Mouse (Mus musculus): ENCODE measurements around the gene Filip1l. TPM values are rescaled to one million over a fixed set of nuclear protein-coding genes. Genes with fewer than 3 reads are reported as not detected.

Gene Filip1l
- polyA plus RNA-seq, 1 experiment from 2014 or later: 9.8 TPM

DNA sequence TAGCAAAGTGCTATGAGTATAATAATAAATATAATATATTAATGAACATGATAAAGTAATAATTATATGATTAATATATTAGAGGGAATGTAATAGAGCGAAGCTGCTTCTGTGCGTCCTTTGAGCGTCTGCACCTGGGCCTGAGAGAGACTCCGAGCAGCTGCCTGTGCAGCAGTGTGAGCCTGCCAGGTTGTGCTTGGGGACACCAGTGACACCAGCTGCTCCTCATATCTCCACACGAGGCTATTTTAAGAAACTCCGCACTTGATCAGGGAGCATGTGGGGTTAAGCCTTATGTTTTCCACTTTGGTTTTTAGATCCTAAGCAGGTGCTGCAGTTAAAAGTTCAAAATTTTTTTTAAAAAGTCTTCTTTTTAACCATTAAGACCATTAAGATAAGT, 4.1 kb downstream of the Filip1l start:
- Histone ChIP-seq H3K36me3 (no peaks in the 10 kb centered on the region), H3K9ac (no peak overlapping the region), H3K4me3 (no peak overlapping the region), H3K27me3 (no peaks in the 10 kb centered on the region), H3K27ac (no peak overlapping the region), H3K4me2 (replicated peaks) (no peak overlapping the region), H3K9me3 (replicated peaks) (no peaks in the 10 kb centered on the region), H3K4me1 (peaks cover 6% of the 10 kb centered on the region; the same call in 1 of the 2 replicates)
- no peak for ATAC-seq (ENCODE audit: low FRiP score)
- 90% methylated on average over 6 of the region's 6 CpGs for WGBS

DNA sequence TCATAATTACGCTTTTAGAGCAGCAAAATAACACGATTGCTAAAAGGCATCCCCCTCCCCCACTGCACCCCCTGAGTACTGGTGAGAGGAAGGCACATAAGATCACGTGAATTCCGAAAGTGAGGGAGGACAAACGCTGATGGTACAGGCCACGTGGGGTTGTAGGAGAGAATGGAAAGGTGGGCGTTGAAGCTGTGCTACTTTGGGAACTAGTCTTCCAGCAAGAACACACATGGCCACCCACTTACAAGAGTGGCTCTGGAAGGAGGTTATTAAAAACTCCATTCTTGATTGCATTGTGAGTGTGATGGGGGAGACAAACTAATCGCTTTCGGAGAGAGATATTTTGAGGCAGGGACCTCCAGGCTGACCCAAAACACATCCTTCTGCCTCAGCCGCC, 6.4 kb downstream of the Filip1l start:
- Histone ChIP-seq H3K9me3 (replicated peaks) (no peaks in the 10 kb centered on the region), H3K9ac (no peak overlapping the region), H3K27me3 (no peaks in the 10 kb centered on the region), H3K4me3 (no peak overlapping the region), H3K4me2 (replicated peaks) (no peak overlapping the region), H3K4me1 (peaks cover 8% of the 10 kb centered on the region), H3K36me3 (no peaks in the 10 kb centered on the region), H3K27ac (no peak overlapping the region)
- WGBS: 92% methylated on average over 10 of the region's 10 CpGs
- ATAC-seq (ENCODE audit: low FRiP score): no peak

DNA sequence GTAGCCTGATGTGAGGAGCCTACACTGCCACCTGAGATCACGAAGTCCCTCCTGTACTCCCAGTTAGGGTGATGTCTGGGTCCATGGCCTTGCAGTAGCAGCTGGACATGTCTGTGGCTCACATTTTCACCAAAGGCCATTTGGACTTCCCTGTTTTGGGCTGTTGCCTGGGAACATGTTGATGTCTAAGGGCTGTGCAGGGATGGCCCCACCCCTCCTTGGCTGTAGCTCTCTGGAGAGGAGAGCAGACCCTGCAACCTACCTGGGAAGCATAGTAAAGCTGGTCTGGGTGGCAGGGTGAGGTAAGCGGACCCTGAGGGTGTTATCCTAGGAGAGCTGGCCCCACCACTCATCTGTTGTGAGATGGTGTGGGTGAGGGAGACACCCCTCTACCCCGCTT, 7.9 kb downstream of the Filip1l start:
- no peak overlapping the region for H3K4me3 ChIP-seq
- 96% methylated on average over 3 of the region's 3 CpGs for WGBS
- no peaks in the 10 kb centered on the region for H3K36me3 ChIP-seq

DNA sequence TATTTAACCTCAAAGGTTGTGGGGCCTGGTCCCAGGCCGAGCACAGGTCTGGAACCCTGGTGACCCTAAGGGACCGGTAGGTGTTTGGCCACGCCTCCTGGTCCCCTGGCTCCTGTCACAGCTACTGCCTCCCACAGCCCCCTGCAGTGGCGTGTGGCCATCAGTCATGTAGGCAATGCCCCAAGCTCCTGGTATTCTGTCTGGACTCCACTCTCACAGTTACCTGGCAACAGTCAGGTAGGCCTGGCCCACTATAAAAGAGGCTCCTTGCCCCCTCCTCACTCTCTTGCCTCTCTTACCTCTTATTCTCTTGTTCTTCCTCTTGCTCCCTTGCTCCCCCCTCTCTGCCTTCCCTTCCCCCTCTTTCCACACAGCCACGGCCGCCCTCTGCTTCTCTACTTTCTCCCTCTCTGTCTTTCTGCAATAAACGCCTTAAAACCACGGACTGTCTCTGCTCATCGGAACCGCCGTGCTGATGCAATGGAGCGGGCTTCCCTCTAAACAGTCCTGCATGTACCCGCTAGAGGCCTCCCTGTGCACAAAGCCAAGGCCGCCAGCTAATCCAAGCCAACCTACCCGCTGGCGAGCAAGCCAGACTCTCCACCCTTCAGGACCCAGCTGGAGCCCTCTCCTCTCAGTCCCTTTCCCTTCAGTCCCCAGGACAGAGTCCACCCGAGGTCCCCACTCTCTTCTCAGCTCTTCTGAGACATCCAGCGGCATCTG, 9.9 kb downstream of the Filip1l start:
- Histone ChIP-seq H3K4me3 (no peak overlapping the region), H3K27ac (no peak overlapping the region), H3K27me3 (no peaks in the 10 kb centered on the region), H3K4me1 (peaks cover 15% of the 10 kb centered on the region), H3K9me3 (replicated peaks) (no peaks in the 10 kb centered on the region), H3K9ac (peak overlapping the region; percentile 18; the same call in 1 of the 2 replicates), H3K36me3 (no peaks in the 10 kb centered on the region), H3K4me2 (replicated peaks) (peak overlapping the region; percentile 41)
- 32% methylated on average over 18 of the region's 18 CpGs for WGBS
- ATAC-seq (ENCODE audit: low FRiP score): peak; percentile 83

More for the DNA sequence above, 7.9 kb downstream of the Filip1l start:
- Histone ChIP-seq H3K27me3 (no peaks in the 10 kb centered on the region), H3K9ac (no peak overlapping the region), H3K9me3 (replicated peaks) (no peaks in the 10 kb centered on the region), H3K4me2 (replicated peaks) (no peak overlapping the region), H3K27ac (no peak overlapping the region), H3K4me1 (peaks cover 8% of the 10 kb centered on the region)
- ATAC-seq (ENCODE audit: low FRiP score): no peak

DNA sequence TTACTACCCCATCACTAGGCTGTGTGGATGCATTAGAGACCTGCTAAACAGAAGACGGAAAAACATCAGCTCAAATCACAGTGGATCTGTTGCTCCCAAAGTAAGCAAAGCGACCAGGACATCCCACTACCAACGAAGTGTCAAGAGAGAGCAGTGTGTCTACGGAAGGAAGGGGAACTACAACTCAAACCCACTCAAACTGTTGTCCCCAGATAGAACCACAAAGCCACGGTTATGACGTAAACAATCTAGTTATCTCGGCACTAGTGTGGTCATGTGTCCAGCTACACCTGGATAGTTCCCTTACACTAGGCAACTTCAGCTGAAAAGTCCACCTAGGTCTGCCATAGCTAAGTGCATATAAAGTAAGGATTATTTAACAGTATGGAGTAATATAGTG, 11.6 kb downstream of the Filip1l start:
- Histone ChIP-seq H3K4me3 (no peak overlapping the region), H3K27me3 (no peaks in the 10 kb centered on the region), H3K9me3 (replicated peaks) (no peaks in the 10 kb centered on the region), H3K9ac (no peak overlapping the region), H3K27ac (no peak overlapping the region), H3K4me1 (peaks cover 15% of the 10 kb centered on the region), H3K36me3 (no peaks in the 10 kb centered on the region), H3K4me2 (replicated peaks) (no peak overlapping the region)
- ATAC-seq (ENCODE audit: low FRiP score): no peak
- 87% methylated on average over 7 of the region's 7 CpGs for WGBS

DNA sequence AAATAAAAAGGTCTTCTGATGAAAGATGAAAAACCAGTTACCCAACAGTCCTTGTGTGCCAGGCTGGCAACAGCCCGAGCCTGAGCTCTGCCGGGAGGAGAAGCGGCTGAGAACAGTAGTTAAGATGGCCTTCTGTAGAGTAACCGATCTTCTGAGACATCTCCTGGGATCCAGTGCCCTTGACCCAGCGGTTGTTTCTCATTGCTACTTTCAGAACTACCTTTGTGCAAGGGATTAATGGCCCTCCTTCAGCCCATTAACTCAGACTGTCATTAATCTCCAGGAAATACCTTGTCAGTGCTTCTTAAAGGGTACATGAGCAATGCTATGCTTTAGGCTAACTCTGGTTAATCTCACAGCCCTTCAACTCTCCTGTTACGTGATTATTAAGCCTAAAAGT, 13.2 kb downstream of the Filip1l start:
- Histone ChIP-seq H3K36me3 (no peaks in the 10 kb centered on the region), H3K27me3 (no peaks in the 10 kb centered on the region), H3K9me3 (replicated peaks) (no peaks in the 10 kb centered on the region), H3K4me1 (peaks cover 15% of the 10 kb centered on the region), H3K4me2 (replicated peaks) (no peak overlapping the region), H3K9ac (no peak overlapping the region), H3K4me3 (no peak overlapping the region), H3K27ac (no peak overlapping the region)
- no peak for ATAC-seq (ENCODE audit: low FRiP score)
- 59% methylated on average over 6 of the region's 6 CpGs for WGBS

DNA sequence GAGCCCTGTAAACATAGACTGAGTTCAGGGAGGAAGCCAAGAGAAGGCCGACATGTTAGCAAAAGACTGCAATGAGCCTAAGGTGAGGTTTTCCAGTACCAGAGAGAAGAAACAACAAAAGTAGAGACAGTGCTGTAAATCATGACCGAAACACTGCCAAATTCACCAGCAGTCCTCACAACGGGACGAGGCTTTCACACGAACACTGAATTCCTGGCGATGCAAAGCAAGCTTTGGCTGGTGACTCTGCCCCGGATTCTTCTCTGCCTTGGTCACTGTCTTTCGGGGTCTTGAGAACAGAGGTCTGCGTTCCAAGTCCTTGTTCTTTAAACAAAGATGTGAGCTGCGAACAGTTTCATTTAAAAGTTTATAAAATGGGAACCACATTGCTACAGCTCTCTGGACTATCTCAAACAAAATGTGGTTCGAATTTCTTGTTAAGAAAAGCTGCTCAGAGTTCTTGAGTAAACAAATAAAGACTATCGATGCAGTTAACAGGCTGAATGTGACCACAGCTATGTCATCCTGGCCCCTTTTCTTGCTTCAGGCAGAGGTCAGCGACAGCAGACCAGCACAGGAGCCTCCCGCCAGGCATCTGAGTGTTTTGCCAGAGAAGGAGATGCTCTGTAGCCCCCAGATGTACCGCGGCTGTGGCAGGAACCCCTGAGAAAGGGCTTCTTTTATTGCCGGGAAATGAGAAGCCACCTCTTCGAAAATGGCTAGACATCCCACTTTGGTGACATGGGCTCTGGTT, 14.2 kb downstream of the Filip1l start:
- 72% methylated on average over 18 of the region's 18 CpGs for WGBS

DNA sequence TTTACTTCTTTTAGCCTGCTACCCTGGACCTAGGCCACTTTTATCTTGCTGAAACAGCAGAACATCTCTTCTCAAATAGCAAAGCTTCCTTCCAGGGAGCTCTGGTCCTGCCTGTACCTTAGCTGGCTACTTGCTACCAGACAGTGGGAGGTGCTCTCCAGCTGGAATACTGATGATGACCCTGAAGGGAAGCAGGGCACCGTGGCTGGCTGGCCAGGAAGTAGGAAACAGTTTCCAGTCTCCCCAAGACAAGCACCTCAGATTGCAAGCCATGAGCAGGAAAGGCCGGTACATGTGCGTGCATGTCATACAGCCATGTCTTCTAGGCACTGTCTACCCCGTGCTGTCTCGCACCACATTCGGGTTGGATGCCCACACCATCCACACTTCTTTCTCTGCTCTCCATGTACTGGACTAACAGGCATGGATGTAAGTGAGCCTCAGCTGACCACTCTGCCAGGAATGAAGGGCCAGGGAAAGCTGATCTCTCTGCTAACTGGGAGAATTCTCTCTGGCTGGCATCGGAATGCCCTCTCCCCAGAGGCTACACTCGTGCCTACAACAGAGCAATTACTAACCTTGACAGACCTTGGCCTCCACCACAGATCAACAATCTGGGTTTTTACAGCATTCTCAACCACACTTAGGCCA, 17.1 kb downstream of the Filip1l start:
- H3K4me3 ChIP-seq: no peak overlapping the region
- no peak overlapping the region for H3K9ac ChIP-seq
- 0 out of 2 replicates have a peak overlapping the region, but pooled peaks have one; percentile 17 for H3K27ac ChIP-seq
- no peak overlapping the region for H3K4me2 ChIP-seq (replicated peaks)
- peaks cover 7% of the 10 kb centered on the region; the same call in 1 of the 2 replicates for H3K4me1 ChIP-seq
- H3K9me3 ChIP-seq (replicated peaks): no peaks in the 10 kb centered on the region
- no peaks in the 10 kb centered on the region for H3K36me3 ChIP-seq
- H3K27me3 ChIP-seq: no peaks in the 10 kb centered on the region
- ATAC-seq (ENCODE audit: low FRiP score): no peak
- 76% methylated on average over 8 of the region's 8 CpGs for WGBS

More for the DNA sequence above, 14.2 kb downstream of the Filip1l start:
- H3K9me3 ChIP-seq (replicated peaks): no peaks in the 10 kb centered on the region
- H3K4me1 ChIP-seq: peaks cover 15% of the 10 kb centered on the region
- no peaks in the 10 kb centered on the region for H3K36me3 ChIP-seq
- no peak overlapping the region for H3K27ac ChIP-seq
- H3K4me3 ChIP-seq: no peak overlapping the region
- H3K27me3 ChIP-seq: no peaks in the 10 kb centered on the region
- H3K9ac ChIP-seq: no peak overlapping the region
- no peak overlapping the region for H3K4me2 ChIP-seq (replicated peaks)
- no peak for ATAC-seq (ENCODE audit: low FRiP score)

DNA sequence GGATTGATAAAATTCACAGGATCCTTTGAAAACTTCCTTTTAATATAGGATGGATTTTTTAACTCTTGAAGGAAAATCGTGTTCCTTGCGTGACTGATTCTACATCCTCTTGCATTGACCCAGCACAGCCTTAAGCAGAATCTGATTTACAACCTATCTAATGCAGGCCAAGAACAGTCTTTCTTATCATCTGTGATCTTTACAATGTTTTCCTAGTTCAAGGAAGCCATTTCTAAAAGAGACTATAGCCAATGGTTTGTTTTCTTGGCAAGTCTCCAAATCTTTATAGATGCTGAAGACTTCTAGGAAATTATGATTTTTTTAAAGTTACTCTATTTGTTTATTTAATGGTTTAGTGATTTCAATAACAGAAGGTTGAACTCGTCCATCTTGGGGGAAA, 19.3 kb downstream of the Filip1l start:
- WGBS: 95% methylated on average over 3 of the region's 3 CpGs
- ATAC-seq (ENCODE audit: low FRiP score): no peak
- Histone ChIP-seq H3K4me3 (no peak overlapping the region), H3K9ac (no peak overlapping the region), H3K36me3 (no peaks in the 10 kb centered on the region), H3K27ac (no peak overlapping the region), H3K27me3 (no peaks in the 10 kb centered on the region), H3K9me3 (replicated peaks) (no peaks in the 10 kb centered on the region), H3K4me2 (replicated peaks) (no peak overlapping the region), H3K4me1 (0 out of 2 replicates have a peak, but pooled peaks cover 3% of the 10 kb centered on the region)

DNA sequence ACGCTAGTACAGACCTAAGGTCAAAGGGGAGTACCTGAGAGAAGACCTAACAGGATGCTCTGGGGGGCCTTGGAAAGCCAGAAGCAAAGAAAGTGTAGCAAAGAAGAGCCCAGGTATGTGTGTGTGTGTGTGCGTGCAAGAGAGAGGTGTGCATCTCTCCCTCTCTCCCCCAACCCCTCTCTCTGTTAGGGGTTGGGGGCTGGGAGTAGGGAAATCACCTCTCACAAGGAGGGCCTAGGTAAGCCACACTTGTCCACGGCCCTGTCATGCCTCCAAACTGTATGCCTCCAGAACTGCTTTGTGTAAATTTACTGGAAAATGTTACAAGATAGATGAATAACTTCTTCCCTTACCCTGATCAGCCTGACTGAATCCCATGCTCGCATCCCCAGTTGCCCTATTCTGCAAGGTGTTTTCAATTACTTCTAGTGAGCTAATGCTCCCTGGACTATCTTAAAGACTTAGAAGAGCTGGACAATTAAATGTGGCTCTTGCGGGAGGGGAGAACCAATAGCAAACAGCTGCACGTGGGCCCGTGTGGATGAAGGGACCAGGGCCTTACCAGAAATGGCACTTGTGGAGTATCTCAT, 22.4 kb downstream of the Filip1l start:
- ATAC-seq (ENCODE audit: low FRiP score): no peak
- Histone ChIP-seq H3K27ac (no peak overlapping the region), H3K4me1 (no peaks in the 10 kb centered on the region), H3K9ac (no peak overlapping the region), H3K4me2 (replicated peaks) (no peak overlapping the region), H3K27me3 (no peaks in the 10 kb centered on the region), H3K36me3 (no peaks in the 10 kb centered on the region), H3K4me3 (no peak overlapping the region), H3K9me3 (replicated peaks) (no peaks in the 10 kb centered on the region)
- WGBS: 89% methylated on average over 7 of the region's 7 CpGs

DNA sequence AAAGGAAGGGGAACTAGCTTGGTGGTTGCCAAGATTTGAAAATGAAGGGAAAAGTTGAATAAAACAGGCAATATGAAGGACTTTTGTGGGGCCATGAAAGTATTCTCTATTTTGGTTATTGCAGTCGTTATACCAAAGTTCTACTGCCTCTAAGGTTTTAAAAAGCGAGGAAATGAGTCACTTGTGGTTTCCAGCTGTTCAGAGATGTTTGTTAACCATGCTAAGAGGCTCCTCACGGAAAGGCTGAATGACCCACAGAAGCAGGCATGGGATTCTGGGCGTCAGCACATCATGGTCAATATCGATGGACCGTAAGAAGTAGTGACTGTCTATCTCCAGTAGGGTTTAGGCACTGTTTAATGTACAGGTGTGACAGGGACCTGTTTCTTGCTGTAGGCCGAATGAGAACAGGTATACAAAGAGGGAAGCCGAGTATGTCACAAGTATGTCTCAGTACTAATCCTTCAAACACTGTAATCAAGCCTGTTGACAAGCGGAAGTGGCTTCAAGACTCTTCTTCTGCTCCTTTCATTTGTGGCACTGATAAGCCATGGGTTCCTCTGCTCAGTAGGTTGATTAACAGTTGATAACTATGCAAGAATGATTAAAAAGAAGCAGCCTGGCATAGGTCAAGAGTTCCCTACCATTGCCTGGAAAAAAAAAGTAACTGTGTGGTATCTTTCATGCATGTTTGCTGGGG, 25.9 kb downstream of the Filip1l start:
- no peak overlapping the region for H3K27ac ChIP-seq
- 90% methylated on average over 9 of the region's 9 CpGs for WGBS
- no peaks in the 10 kb centered on the region for H3K27me3 ChIP-seq
- H3K9ac ChIP-seq: no peak overlapping the region
- no peaks in the 10 kb centered on the region for H3K36me3 ChIP-seq
- H3K4me2 ChIP-seq (replicated peaks): no peak overlapping the region
- H3K9me3 ChIP-seq (replicated peaks): no peaks in the 10 kb centered on the region
- ATAC-seq (ENCODE audit: low FRiP score): no peak
- H3K4me1 ChIP-seq: no peaks in the 10 kb centered on the region
- no peak overlapping the region for H3K4me3 ChIP-seq

Measured in hindbrain, embryonic 12.5 days (tissue).